Mouse (Mus musculus): ENCODE measurements around the gene Ncapg2.

DNA sequence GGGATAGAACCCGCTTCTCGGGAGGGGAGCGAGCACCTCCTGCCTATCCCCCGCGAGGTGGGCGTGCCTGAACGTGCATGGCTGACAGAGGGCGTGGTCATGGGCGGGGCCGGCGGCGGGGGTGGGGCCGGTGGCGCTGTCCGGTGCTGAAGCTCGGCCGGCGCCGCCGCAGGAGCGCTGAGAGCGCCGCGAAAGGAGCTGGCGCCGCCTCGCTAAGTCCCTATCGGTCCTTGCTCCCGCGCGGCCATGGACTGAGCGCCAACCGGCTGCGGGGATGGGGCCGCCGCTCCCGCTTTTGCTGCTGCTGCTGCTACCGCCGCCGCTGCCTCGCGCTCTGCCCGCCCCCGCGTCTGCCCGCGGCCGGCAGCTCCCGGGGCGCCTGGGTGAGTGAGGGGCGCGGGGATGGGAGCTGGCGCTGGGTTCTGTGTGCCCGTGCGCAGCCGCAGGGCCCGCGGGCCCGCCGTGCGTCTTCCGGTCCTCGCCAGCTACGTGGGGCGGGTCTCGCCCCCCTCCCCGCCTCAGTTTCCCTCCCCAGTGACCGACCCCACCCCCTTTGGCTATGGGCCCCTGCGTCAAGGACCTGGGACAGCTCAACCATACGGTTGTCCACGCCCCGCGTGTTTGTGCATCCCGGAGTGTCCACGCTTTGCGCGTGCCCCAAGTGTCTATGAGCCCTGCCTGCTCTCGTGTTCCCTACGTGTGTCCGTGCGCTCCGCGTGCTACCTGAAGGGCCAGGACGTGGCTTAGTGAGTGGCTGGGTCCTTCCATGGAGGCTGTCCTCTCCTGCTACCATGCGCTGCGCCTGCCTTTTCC, 80.6 kb downstream of the Ncapg2 start, which contains the start of gene Ptprn2:
- TF ChIP-seq CTCF (IDR thresholded peaks at IDR 0.05; ENCODE audit: low read depth), result peak; percentile 15; the same call in 1 of the 2 replicates
- no peak for TF ChIP-seq EP300 (optimal IDR thresholded peaks at IDR 0.05)
